Mouse (Mus musculus) kidney, postnatal 25 days (tissue): ENCODE results near the gene Vash2.
A peak's percentile ranks its signal among the peaks of the same experiment; 100 is the strongest.
"Not testable (repeated sequence)": the region's sequence is repeated elsewhere in the genome, so short reads cannot be mapped to it uniquely, and the experiment has no call there.

ENCODE experiments used
- DNase-seq, 2 experiments: peaks; one replicate each; pipeline ENCODE4 v3.0.0; 2021; ENCODE audit warnings: mixed read lengths in 2 of 2

Gene Vash2

GRCm38 (mm10) chr1:190979100-190979563 is at the start of gene Vash2:
Vash2 (minus strand) TSS chr1:190979296.
- DNase-seq: peak; percentile 79 to 88

- DNase-seq: peak; percentile 99
Measured at GRCm38 (mm10) chr1:191026021-191026713, 47.1 kb upstream of the Vash2 start, which contains the start of gene Flvcr1. Flvcr1 (minus strand) TSS chr1:191026158.

GRCm38 (mm10) chr1:191025016-191026012 is 46.2 kb upstream of the Vash2 start:
- DNase-seq: peak; percentile 7 to 48

- not testable (repeated sequence) for DNase-seq
Measured at GRCm38 (mm10) chr1:191023806-191024205, 44.7 kb upstream of the Vash2 start.

- DNase-seq: no peak
Measured at GRCm38 (mm10) chr1:191023140-191023539, 44.0 kb upstream of the Vash2 start.

- DNase-seq: no peak
Measured at GRCm38 (mm10) chr1:191021016-191021415, 41.9 kb upstream of the Vash2 start.

- no peak for DNase-seq
Measured at GRCm38 (mm10) chr1:191020217-191020924, 41.3 kb upstream of the Vash2 start.

- no peak for DNase-seq
Measured at GRCm38 (mm10) chr1:191019803-191020202, 40.7 kb upstream of the Vash2 start.

- DNase-seq: no peak
Measured at GRCm38 (mm10) chr1:191014271-191014670, 35.2 kb upstream of the Vash2 start.

- peak in 1 of 2 experiments; percentile 38 for DNase-seq
Measured at GRCm38 (mm10) chr1:191008707-191009106, 29.6 kb upstream of the Vash2 start.

- DNase-seq: peak in 1 of 2 experiments; percentile 55
Measured at GRCm38 (mm10) chr1:191002201-191002600, 23.1 kb upstream of the Vash2 start.

GRCm38 (mm10) chr1:191000686-191001085 is 21.6 kb upstream of the Vash2 start:
- no peak for DNase-seq

- DNase-seq: no peak
Measured at GRCm38 (mm10) chr1:190998027-190998426, 18.9 kb upstream of the Vash2 start.

- DNase-seq: no peak
Measured at GRCm38 (mm10) chr1:190996346-190996877, 17.3 kb upstream of the Vash2 start.

GRCm38 (mm10) chr1:190995548-190995947 is 16.5 kb upstream of the Vash2 start:
- peak; percentile 89 to 92 for DNase-seq

- DNase-seq: no peak
Measured at GRCm38 (mm10) chr1:190989437-190990082, 10.5 kb upstream of the Vash2 start.

GRCm38 (mm10) chr1:190981412-190981811 is 2.3 kb upstream of the Vash2 start:
- DNase-seq: no peak

GRCm38 (mm10) chr1:190980470-190980869 is 1.4 kb upstream of the Vash2 start:
- no peak for DNase-seq

- DNase-seq: peak; percentile 5 to 44
Measured at GRCm38 (mm10) chr1:190978511-190979073, 504 bp downstream of the Vash2 start.

- DNase-seq: no peak
Measured at GRCm38 (mm10) chr1:190978001-190978400, 1.1 kb downstream of the Vash2 start.

GRCm38 (mm10) chr1:190976887-190977573 is 2.1 kb downstream of the Vash2 start:
- DNase-seq: no peak
